Mouse (Mus musculus) frontal cortex, postnatal 25 days (tissue): ENCODE data around the gene Rtkn2.

Experiments
- DNase-seq, 2 experiments: peaks; one replicate each; pipeline ENCODE4 v3.0.0; 2022; ENCODE audit warnings: low spot score in 2 of 2

The Rtkn2 gene

GRCm38 (mm10) chr10:68104481-68104880 is 125.1 kb downstream of the Rtkn2 start:
- DNase-seq: no peak

- DNase-seq: no peak
Measured at GRCm38 (mm10) chr10:68104881-68105781, 125.8 kb downstream of the Rtkn2 start.

- DNase-seq: no peak
Measured at GRCm38 (mm10) chr10:68106351-68106950, 127.1 kb downstream of the Rtkn2 start.

GRCm38 (mm10) chr10:68107716-68108115 is 128.3 kb downstream of the Rtkn2 start:
- DNase-seq: no peak
